Mouse (Mus musculus): ENCODE measurements at regions not wholly inside any gene's neighbourhood (a gene's known extent, or its start where the extent isn't known, plus 50 kb on each side); places are given as distances from the start of the nearest gene placed in this dataset.

- DNase-seq: no peak
Measured at GRCm38 (mm10) chr12:68541811-68542210, 617.2 kb downstream of the Rps29 start.

- DNase-seq: no peak
Measured at GRCm38 (mm10) chr12:68500794-68501193, 658.2 kb downstream of the Rps29 start.

GRCm38 (mm10) chr12:68463032-68463431 lies 696.0 kb downstream of the Rps29 start:
- no peak for DNase-seq

GRCm38 (mm10) chr12:68458196-68458595 lies 700.8 kb downstream of the Rps29 start:
- DNase-seq: no peak

- no peak for DNase-seq
Measured at GRCm38 (mm10) chr12:68426601-68427000, 732.4 kb downstream of the Rps29 start.

- DNase-seq: no peak
Measured at GRCm38 (mm10) chr12:68425006-68425405, 734.0 kb downstream of the Rps29 start.
